Mouse (Mus musculus) MEL (cell line): ENCODE results near the gene Map4k1.

ENCODE experiments used
- BHLHE40 ChIP-seq: IDR thresholded peaks from 2 replicates; pipeline ENCODE4 v1.6.1; 2012; ENCODE audit warnings: low read depth, mild to moderate bottlenecking, inconsistent platforms, low read length, improper control_type of control experiment, borderline replicate concordance
- CHD1 ChIP-seq: IDR thresholded peaks from 2 replicates; pipeline ENCODE4 v1.6.1; 2012; ENCODE audit warnings: low read depth, mild to moderate bottlenecking, inconsistent platforms, low read length, improper control_type of control experiment
- CHD2 ChIP-seq: IDR thresholded peaks from 2 replicates; pipeline ENCODE4 v1.6.1; 2011; ENCODE audit warnings: low read length, improper control_type of control experiment
- CTCF ChIP-seq, 3 experiments: IDR thresholded peaks in 2 of 3; conservative IDR thresholded peaks in 1 of 3; 2 replicates each; pipeline ENCODE4 v1.5.1; 2011 to 2012; ENCODE audit warnings: low read length in 3 of 3, low read depth in 2 of 3, mild to moderate bottlenecking in 2 of 3, improper control_type of control experiment in 1 of 3, inconsistent platforms in 1 of 3, mixed read lengths in 1 of 3, moderate library complexity in 1 of 3; ENCODE audit not compliant: control insufficient read depth in 1 of 3, insufficient read depth in 1 of 3, poor library complexity in 1 of 3, severe bottlenecking in 1 of 3
- EP300 ChIP-seq, 2 experiments: IDR thresholded peaks; 2 replicates each; pipeline ENCODE4 v1.6.1; 2011; ENCODE audit warnings: improper control_type of control experiment in 2 of 2, low read length in 2 of 2, low read depth in 1 of 2, mild to moderate bottlenecking in 1 of 2
- ETS1 ChIP-seq: IDR thresholded peaks from 2 replicates; pipeline ENCODE4 v1.6.1; 2012; ENCODE audit warnings: low read depth, mild to moderate bottlenecking, inconsistent platforms, low read length, improper control_type of control experiment, moderate library complexity
- MEF2A ChIP-seq: IDR thresholded peaks from 2 replicates; pipeline ENCODE4 v1.6.1; 2014; ENCODE audit warnings: low read depth, mild to moderate bottlenecking, inconsistent platforms, low read length, improper control_type of control experiment; ENCODE audit not compliant: poor library complexity, insufficient replicate concordance, severe bottlenecking; ENCODE audit errors: extremely low read depth
- MYB ChIP-seq: IDR thresholded peaks from 2 replicates; pipeline ENCODE4 v1.6.1; 2011; ENCODE audit warnings: mild to moderate bottlenecking, low read depth, low read length, improper control_type of control experiment
- POLR2A ChIP-seq, 2 experiments: IDR thresholded peaks; 2 replicates each; pipeline ENCODE4 v1.6.1; 2011 to 2012; ENCODE audit warnings: low read length in 2 of 2, mild to moderate bottlenecking in 2 of 2, control low read depth in 1 of 2, improper control_type of control experiment in 1 of 2, low read depth in 1 of 2, moderate library complexity in 1 of 2; ENCODE audit not compliant: control insufficient read depth in 1 of 2, insufficient read depth in 1 of 2, poor library complexity in 1 of 2
- POLR2AphosphoS5 ChIP-seq: IDR thresholded peaks from 2 replicates; pipeline ENCODE4 v1.6.1; 2012; ENCODE audit warnings: low read depth, borderline replicate concordance, mild to moderate bottlenecking, inconsistent platforms, low read length, moderate library complexity, mixed read lengths
- RAD21 ChIP-seq: IDR thresholded peaks from 2 replicates; pipeline ENCODE4 v1.6.1; 2011; ENCODE audit warnings: mild to moderate bottlenecking, low read depth, low read length, improper control_type of control experiment
- TAL1 ChIP-seq: IDR thresholded peaks from 2 replicates; pipeline ENCODE4 v1.6.1; 2012; ENCODE audit warnings: mild to moderate bottlenecking, inconsistent platforms, low read length, moderate library complexity, mixed read lengths
- USF2 ChIP-seq, 2 experiments: IDR thresholded peaks; 2 replicates each; pipeline ENCODE4 v1.6.1; 2011 to 2012; ENCODE audit warnings: improper control_type of control experiment in 2 of 2, low read length in 2 of 2, borderline replicate concordance in 1 of 2, inconsistent platforms in 1 of 2, low read depth in 1 of 2, mild to moderate bottlenecking in 1 of 2; ENCODE audit not compliant: insufficient read depth in 1 of 2

DNA sequence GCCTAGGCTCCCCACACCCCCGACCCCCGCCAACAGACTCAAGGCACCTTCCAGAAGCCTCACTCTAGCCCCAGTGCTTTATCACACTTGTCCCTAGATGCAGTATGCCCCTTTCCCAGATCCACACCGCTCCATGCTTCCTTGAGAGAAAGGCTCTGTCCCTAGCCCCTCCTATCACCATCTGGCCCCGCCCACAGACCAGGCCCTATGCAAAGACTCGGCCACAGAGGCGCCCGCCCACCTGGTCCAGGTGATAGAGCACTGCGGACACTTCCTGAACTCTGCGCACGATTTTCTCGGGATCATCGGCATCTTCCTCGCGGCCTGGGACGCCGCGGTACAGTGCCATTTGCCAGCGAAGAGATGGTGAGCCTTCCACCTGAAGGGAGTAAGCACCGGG is 71.0 kb downstream of the Map4k1 start:
- no peak for TF ChIP-seq MYB
- no peak for TF ChIP-seq CTCF (IDR thresholded peaks at IDR 0.05 in 2 of 3, conservative IDR thresholded peaks at IDR 0.05 in 1 of 3; ENCODE audit: control insufficient read depth in 1 of 3, insufficient read depth in 1 of 3, low read depth in 2 of 3, low read length in 3 of 3, poor library complexity in 1 of 3, severe bottlenecking in 1 of 3)
- no peak for TF ChIP-seq POLR2A (IDR thresholded peaks at IDR 0.05; ENCODE audit: control insufficient read depth in 1 of 2, insufficient read depth in 1 of 2, low read depth in 1 of 2, low read length in 2 of 2, poor library complexity in 1 of 2)
- no peak for TF ChIP-seq TAL1
- TF ChIP-seq RAD21, result no peak
- no peak for TF ChIP-seq EP300 (IDR thresholded peaks at IDR 0.05; ENCODE audit: low read depth in 1 of 2, low read length in 2 of 2)
- TF ChIP-seq CHD2, result no peak
- TF ChIP-seq ETS1, result no peak
- TF ChIP-seq MEF2A, result no peak
- TF ChIP-seq POLR2AphosphoS5, result no peak
- TF ChIP-seq BHLHE40, result no peak
- no peak for TF ChIP-seq USF2 (IDR thresholded peaks at IDR 0.05; ENCODE audit: borderline replicate concordance in 1 of 2, insufficient read depth in 1 of 2, low read depth in 1 of 2, low read length in 2 of 2)
- TF ChIP-seq CHD1, result no peak
